Mouse (Mus musculus) megakaryocyte, embryonic 14.5 days (primary cell): ENCODE measurements around the gene Isyna1.

Experiments used
- FLI1 ChIP-seq: IDR thresholded peaks from 2 replicates; pipeline ENCODE4 v1.6.1; 2012; ENCODE audit warnings: low read length, inconsistent platforms, mixed read lengths
- GATA1 ChIP-seq: IDR thresholded peaks from 3 replicates; pipeline ENCODE4 v1.6.1; 2012; ENCODE audit warnings: mixed read lengths, low read length, inconsistent platforms, borderline replicate concordance

- TF ChIP-seq GATA1 (no peak), FLI1 (no peak)
Observed at GRCm38 (mm10) chr8:70625104-70625503, 30.9 kb downstream of the Isyna1 start.
